Mouse (Mus musculus) bone marrow, adult 2 months (tissue): ENCODE results near the gene Dnmt3b. TPM values are rescaled to one million over a fixed set of nuclear protein-coding genes. Genes with fewer than 3 reads are reported as not detected.
"Not testable (repeated sequence)": the region's sequence is repeated elsewhere in the genome, so short reads cannot be mapped to it uniquely, and the experiment has no call there.

ENCODE experiments used
- H3K27ac ChIP-seq: fragments of 200-500 bp; 2 replicates; pipeline ENCODE4 v1.5.1; 2012; ENCODE audit warnings: low read depth, mild to moderate bottlenecking, control low read depth, inconsistent platforms, low read length; ENCODE audit not compliant: control insufficient read depth, poor library complexity, insufficient read depth
- H3K4me1 ChIP-seq: fragments of 200-500 bp; 2 replicates; pipeline ENCODE4 v1.6.1; 2011; ENCODE audit warnings: low read length; ENCODE audit not compliant: control insufficient read depth, insufficient read depth
- H3K4me3 ChIP-seq: fragments of 200-500 bp; replicated peaks from 2 replicates; pipeline ENCODE3; 2011; ENCODE audit warnings: mild to moderate bottlenecking, low read depth, low read length, control low read depth; ENCODE audit not compliant: control insufficient read depth
- CTCF ChIP-seq: fragments of 200-500 bp; IDR thresholded peaks from 2 replicates; pipeline ENCODE4 v1.5.1; 2011; ENCODE audit warnings: low read length, control low read depth; ENCODE audit not compliant: control insufficient read depth, insufficient read depth
- POLR2A ChIP-seq: fragments of 200-500 bp; IDR thresholded peaks from 2 replicates; pipeline ENCODE4 v1.6.1; 2011; ENCODE audit warnings: low read depth, mild to moderate bottlenecking, control low read depth, low read length, borderline replicate concordance; ENCODE audit not compliant: control insufficient read depth
- WGBS: fragments of 180-500 bp; shearing (Covaris S2); methylation state at CpG from one replicate; pipeline ENCODE4 v1.1.7; 2018; 5-methylcytosine and 5-hydroxymethylcytosine counted together
- polyA plus RNA-seq: library from polyadenylated mRNA; stranded (reverse); fragments of >200 nt; gene quantifications from 2 replicates; pipeline ENCODE4 v1.2.4, GENCODE M21; 2011; ENCODE audit warnings: low replicate concordance; ENCODE audit not compliant: missing spikeins, insufficient read depth, insufficient read length

Gene Dnmt3b
- polyA plus RNA-seq, 1 experiment, result 4.5 TPM

GRCm38 (mm10) chr2:153650014-153650687 lies 901 bp downstream of the Dnmt3b start:
- WGBS, result 2% methylated on average over 28 of the region's 28 CpGs
- Histone ChIP-seq H3K4me1 (peaks cover 3% of the 10 kb centered on the region), H3K27ac (no peak overlapping the region), H3K4me3 (peak overlapping the region; percentile 79)
- TF ChIP-seq CTCF (no peak), POLR2A (no peak)

- WGBS, result 85% methylated on average over 3 of the region's 3 CpGs
- Histone ChIP-seq H3K4me1 (peaks cover 3% of the 10 kb centered on the region), H3K27ac (no peak overlapping the region), H3K4me3 (no peak overlapping the region)
- TF ChIP-seq POLR2A (no peak), CTCF (no peak)
These were observed 2.4 kb downstream of the Dnmt3b start for GRCm38 (mm10) chr2:153651681-153652080.

- 87% methylated on average over 8 of the region's 8 CpGs for WGBS
- H3K4me1 ChIP-seq, H3K4me3 ChIP-seq, H3K27ac ChIP-seq: not testable (repeated sequence)
These were observed 8.4 kb downstream of the Dnmt3b start for GRCm38 (mm10) chr2:153657659-153658058.

- 83% methylated on average over 3 of the region's 3 CpGs for WGBS
- Histone ChIP-seq H3K4me3 (no peak overlapping the region), H3K27ac (no peak overlapping the region), H3K4me1 (no peaks in the 10 kb centered on the region)
- TF ChIP-seq POLR2A (no peak), CTCF (no peak)
These were observed 11.4 kb downstream of the Dnmt3b start for GRCm38 (mm10) chr2:153660616-153661015.

GRCm38 (mm10) chr2:153665401-153665800 lies 16.2 kb downstream of the Dnmt3b start:
- TF ChIP-seq POLR2A, result no peak
- TF ChIP-seq CTCF, result no peak
- Histone ChIP-seq H3K4me3 (no peak overlapping the region), H3K4me1 (no peaks in the 10 kb centered on the region), H3K27ac (no peak overlapping the region)
- 75% methylated on average over 7 of the region's 7 CpGs for WGBS

GRCm38 (mm10) chr2:153668754-153669376 lies 19.6 kb downstream of the Dnmt3b start:
- TF ChIP-seq CTCF, result 0 out of 2 replicates have a peak, but pooled peaks have one; percentile 3
- no peak for TF ChIP-seq POLR2A
- Histone ChIP-seq H3K4me1 (no peaks in the 10 kb centered on the region), H3K4me3 (no peak overlapping the region), H3K27ac (no peak overlapping the region)
- 68% methylated on average over 7 of the region's 7 CpGs for WGBS

GRCm38 (mm10) chr2:153670111-153670510 lies 20.9 kb downstream of the Dnmt3b start:
- 81% methylated on average over 5 of the region's 5 CpGs for WGBS
- no peak overlapping the region for H3K27ac ChIP-seq
- TF ChIP-seq POLR2A (no peak), CTCF (no peak)

GRCm38 (mm10) chr2:153672619-153673018 lies 23.4 kb downstream of the Dnmt3b start:
- H3K27ac ChIP-seq, result no peak overlapping the region
- no peaks in the 10 kb centered on the region for H3K4me1 ChIP-seq
- H3K4me3 ChIP-seq, result no peak overlapping the region
- 77% methylated on average over 2 of the region's 2 CpGs for WGBS
- no peak for TF ChIP-seq CTCF
- TF ChIP-seq POLR2A, result no peak

More at GRCm38 (mm10) chr2:153670111-153670510, 20.9 kb downstream of the Dnmt3b start:
- H3K4me1 ChIP-seq, result no peaks in the 10 kb centered on the region
- H3K4me3 ChIP-seq, result no peak overlapping the region

- not testable (repeated sequence) for H3K27ac ChIP-seq, H3K4me1 ChIP-seq, H3K4me3 ChIP-seq
- 67% methylated on average over 1 of the region's 1 CpGs for WGBS
These were observed 26.1 kb downstream of the Dnmt3b start for GRCm38 (mm10) chr2:153675364-153675763.
